8 mouse cellular contexts compared by ENCODE assay signal in the genomic region with DNA sequence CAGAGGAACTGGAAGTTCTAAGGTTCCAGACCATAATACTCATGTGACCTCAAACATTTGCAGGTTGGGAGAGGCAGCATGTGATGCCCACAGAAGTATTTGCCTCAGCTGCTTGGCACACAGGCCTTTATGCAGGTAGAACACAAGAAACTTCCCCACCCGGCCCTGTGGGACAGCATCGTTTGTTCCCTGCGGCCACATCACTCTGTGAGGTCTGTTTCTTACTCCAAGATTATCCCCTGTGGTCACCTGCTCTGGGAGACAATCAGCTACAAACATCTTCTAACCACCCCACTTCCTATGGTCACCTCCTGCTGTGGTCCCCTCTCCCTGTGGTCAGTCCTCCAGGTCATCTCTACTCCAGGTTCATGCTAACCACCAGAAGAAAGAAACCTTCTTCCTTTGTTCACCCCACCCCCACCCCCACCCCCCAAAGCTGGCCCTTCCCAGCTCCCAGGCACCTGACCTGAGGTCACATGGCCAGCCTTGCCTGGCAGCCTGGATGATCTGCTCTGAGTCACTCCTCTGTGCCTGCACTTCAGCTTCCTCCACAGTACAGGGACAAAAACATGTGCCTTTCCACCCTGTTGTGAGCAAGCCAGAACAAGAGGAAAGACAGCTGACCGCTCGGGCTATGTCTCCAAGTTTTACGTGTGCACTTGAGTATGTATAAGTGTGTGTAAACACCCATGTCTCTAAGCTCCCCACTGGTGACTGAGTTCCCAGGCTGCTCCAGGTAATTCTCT. TPM values are rescaled to one million over a fixed set of nuclear protein-coding genes. Genes with fewer than 3 reads are reported as not detected.
A peak's percentile ranks its signal among the peaks of the same experiment; 100 is the strongest.
DNase-seq lines count a peak whose midpoint lies in the region; ATAC-seq and TF ChIP-seq lines count a peak whose summit lies in the region.

No protein-coding gene starts in this region.

- no peaks in the 10 kb centered on the region for H3K79me2 ChIP-seq in CH12.LX (replicated peaks; ENCODE audit: control insufficient read depth, extremely low read depth, insufficient read depth, poor library complexity, severe bottlenecking)

- H3K4me2 ChIP-seq in CH12.LX (ENCODE audit: insufficient read depth, low read depth, poor library complexity, severe bottlenecking): peak overlapping the region; percentile 42; the same call in 1 of the 2 replicates

- no peaks in the 10 kb centered on the region for H3K9me3 ChIP-seq in CH12.LX (replicated peaks; ENCODE audit: low read length)

- H3K27me3 ChIP-seq in CH12.LX (replicated peaks): no peaks in the 10 kb centered on the region
- H3K27me3 ChIP-seq in cerebellum, adult 2 months (ENCODE audit: control insufficient read depth, insufficient read depth, low read length): no peaks in the 10 kb centered on the region

- peak overlapping the region in 1 of 3 experiments; percentile 25 for H3K4me3 ChIP-seq in CH12.LX (replicated peaks in 1 of 3; ENCODE audit: low read depth in 2 of 3, low read length in 2 of 3, poor library complexity in 1 of 3)
- no peak overlapping the region for H3K4me3 ChIP-seq in cerebellum, adult 2 months (replicated peaks; ENCODE audit: insufficient read depth, low read depth, low read length)

- TF ChIP-seq EP300 in CH12.LX (IDR thresholded peaks at IDR 0.05; ENCODE audit: low read length): peak; percentile 47; the same call in 1 of the 2 replicates

- no peak; the same call in 1 of the 2 replicates for TF ChIP-seq RAD21 in CH12.LX (IDR thresholded peaks at IDR 0.05; ENCODE audit: low read depth, low read length)

- dilution Hi-C loops in CH12.LX (cut with MboI; ENCODE audit: extremely low pct_ligation_motif_present, extremely low pct_unique_long_range_greater_than_20kb, low sequenced_read_pairs): no loop called here

- DNase-seq in CH12.LX (ENCODE audit: extremely low read depth): peak; percentile 74
- DNase-seq in adrenal gland, postnatal 14 days: peak; percentile 72
- peak; percentile 62 to 63 for DNase-seq in heart, postnatal 14 days
- DNase-seq in lung, adult 18-20 months: peak; percentile 86 to 92
- DNase-seq in yolk sac, embryonic 10.5 days (ENCODE audit: low spot score): no peak
- DNase-seq in cerebellum, adult 2 months: no peak
- DNase-seq in left cerebral cortex, adult 18-20 months (ENCODE audit: low spot score in 2 of 2): no peak

- 75% methylated on average over 6 of the region's 6 CpGs for WGBS in cerebellum, adult 2 months

- intact Hi-C loops in heart, postnatal 14 days (cut with DNase I): no loop called here

- no peaks in the 10 kb centered on the region for H3K36me3 ChIP-seq in CH12.LX (replicated peaks in 1 of 2; ENCODE audit: control insufficient read depth in 1 of 2, insufficient read depth in 1 of 2, low read length in 1 of 2)

- TF ChIP-seq CTCF in CH12.LX (conservative IDR thresholded peaks at IDR 0.05 in 1 of 2, IDR thresholded peaks at IDR 0.05 in 1 of 2; ENCODE audit: low read depth in 2 of 2, low read length in 2 of 2): no peak
- TF ChIP-seq CTCF in cerebellum, adult 2 months (IDR thresholded peaks at IDR 0.05; ENCODE audit: borderline replicate concordance, insufficient read depth, low read depth, low read length): no peak

- peak; percentile 40 for TF ChIP-seq POLR2A in CH12.LX (IDR thresholded peaks at IDR 0.05; ENCODE audit: low read depth, low read length)
- TF ChIP-seq POLR2A in cerebellum, adult 2 months (IDR thresholded peaks at IDR 0.05; ENCODE audit: borderline replicate concordance, insufficient read depth, low read length): no peak

- peak overlapping the region; percentile 71 for H3K9ac ChIP-seq in CH12.LX (ENCODE audit: insufficient read depth, low read depth)

- H3K27ac ChIP-seq in CH12.LX (ENCODE audit: insufficient read depth, low read depth): peak overlapping the region; percentile 99
- no peak overlapping the region for H3K27ac ChIP-seq in cerebellum, adult 2 months (ENCODE audit: insufficient read depth, low read length)

- in situ Hi-C loops in CH12.LX (cut with MboI; ENCODE audit: low pct_ligation_motif_present, low pct_unique_long_range_greater_than_20kb, low sequenced_read_pairs): loop anchor here (5.0 kb wide), 2 partner anchors 87 to 142 kb away; no protein-coding TSS in a partner anchor

- peaks cover 81 to 98% of the 10 kb centered on the region in 2 experiments for H3K4me1 ChIP-seq in CH12.LX (ENCODE audit: control insufficient read depth in 1 of 2, insufficient read depth in 2 of 2)
- no peaks in the 10 kb centered on the region for H3K4me1 ChIP-seq in cerebellum, adult 2 months (ENCODE audit: control insufficient read depth, insufficient read depth, low read length)

- no peak for ATAC-seq in erythroblast, adult 5-6 weeks (replicated peaks; ENCODE audit: low FRiP score, poor library complexity, severe bottlenecking)

TF ChIP-seq in CH12.LX, 34 proteins besides CTCF, POLR2A, EP300 and RAD21:
- TF ChIP-seq TBP (conservative IDR thresholded peaks at IDR 0.05; ENCODE audit: low read depth, low read length): peak; percentile 12; the same call in 1 of the 2 replicates
- TF ChIP-seq MYC (IDR thresholded peaks at IDR 0.05; ENCODE audit: low read depth, low read length): peak; percentile 76; the same call in 1 of the 2 replicates
- 0 out of 2 replicates have a peak, but pooled peaks have one; percentile 31 for TF ChIP-seq UBTF (IDR thresholded peaks at IDR 0.05; ENCODE audit: low read depth, low read length)
- TF ChIP-seq ZKSCAN1 (IDR thresholded peaks at IDR 0.05; ENCODE audit: borderline replicate concordance, low read depth, low read length): no peak
- TF ChIP-seq GABPA (IDR thresholded peaks at IDR 0.05; ENCODE audit: insufficient replicate concordance, low read depth, low read length): no peak
- no peak; the same call in 1 of the 2 replicates for TF ChIP-seq NRF1 (IDR thresholded peaks at IDR 0.05; ENCODE audit: low read depth, low read length)
- no peak for TF ChIP-seq PAX5 (IDR thresholded peaks at IDR 0.05; ENCODE audit: low read length)
- peak; percentile 70; the same call in 1 of the 2 replicates for TF ChIP-seq CHD1 (IDR thresholded peaks at IDR 0.05; ENCODE audit: low read depth, low read length)
- TF ChIP-seq ZC3H11A (IDR thresholded peaks at IDR 0.05; ENCODE audit: low read depth, low read length): no peak
- no peak for TF ChIP-seq ZNF384 (IDR thresholded peaks at IDR 0.05; ENCODE audit: low read depth, low read length)
- no peak for TF ChIP-seq ELF1 (IDR thresholded peaks at IDR 0.05; ENCODE audit: low read depth, low read length)
- TF ChIP-seq CHD2 (IDR thresholded peaks at IDR 0.05; ENCODE audit: low read length): peak; percentile 60
- TF ChIP-seq KAT2A (IDR thresholded peaks at IDR 0.05; ENCODE audit: insufficient replicate concordance, low read length): no peak
- no peak for TF ChIP-seq MEF2A (IDR thresholded peaks at IDR 0.05; ENCODE audit: borderline replicate concordance, low read depth, low read length)
- 0 out of 2 replicates have a peak, but pooled peaks have one; percentile 38 for TF ChIP-seq TCF12 (IDR thresholded peaks at IDR 0.05; ENCODE audit: low read depth, low read length)
- no peak for TF ChIP-seq JUND (conservative IDR thresholded peaks at IDR 0.05; ENCODE audit: low read depth, low read length)
- TF ChIP-seq MXI1 (IDR thresholded peaks at IDR 0.05; ENCODE audit: low read depth, low read length): peak; percentile 63
- TF ChIP-seq MAX (IDR thresholded peaks at IDR 0.05; ENCODE audit: low read length): peak; percentile 63; the same call in 1 of the 2 replicates
- peak; percentile 77 for TF ChIP-seq USF1 (IDR thresholded peaks at IDR 0.05; ENCODE audit: low read depth, low read length)
- TF ChIP-seq MAZ (IDR thresholded peaks at IDR 0.05; ENCODE audit: low read depth, low read length): no peak
- TF ChIP-seq USF2 (conservative IDR thresholded peaks at IDR 0.05; ENCODE audit: low read depth, low read length): peak; percentile 60
- no peak for TF ChIP-seq SIN3A (IDR thresholded peaks at IDR 0.05; ENCODE audit: low read length)
- peak; percentile 85 for TF ChIP-seq BHLHE40 (IDR thresholded peaks at IDR 0.05; ENCODE audit: low read depth, low read length)
- TF ChIP-seq NELFE (IDR thresholded peaks at IDR 0.05; ENCODE audit: low read depth, low read length): no peak
- TF ChIP-seq IRF4 (IDR thresholded peaks at IDR 0.05; ENCODE audit: low read depth, low read length): peak; percentile 6; the same call in 1 of the 2 replicates
- peak; percentile 54 for TF ChIP-seq ETS1 (conservative IDR thresholded peaks at IDR 0.05; ENCODE audit: low read depth, low read length)
- TF ChIP-seq ZMIZ1 (IDR thresholded peaks at IDR 0.05; ENCODE audit: low read depth, low read length): no peak; the same call in 1 of the 2 replicates
- TF ChIP-seq RCOR1 (conservative IDR thresholded peaks at IDR 0.05; ENCODE audit: low read depth, low read length): no peak
- TF ChIP-seq HCFC1 (IDR thresholded peaks at IDR 0.05; ENCODE audit: low read depth, low read length): no peak
- TF ChIP-seq POLR2AphosphoS2 (IDR thresholded peaks at IDR 0.05; ENCODE audit: low read depth, low read length): no peak
- no peak for TF ChIP-seq E2F4 (IDR thresholded peaks at IDR 0.05; ENCODE audit: insufficient replicate concordance, low read depth, low read length)
- no peak for TF ChIP-seq JUN (IDR thresholded peaks at IDR 0.05; ENCODE audit: insufficient read depth, low read depth, low read length)
- TF ChIP-seq MAFK (IDR thresholded peaks at IDR 0.05; ENCODE audit: insufficient replicate concordance, low read length): no peak

RNA-seq across cellular contexts. Expression of a gene that starts 21.1 kb away (rescaled TPM):
- total RNA-seq in CH12.LX (2012; rRNA removed): 56.7 and 56.9 TPM in 2 replicates
- total RNA-seq in CH12.LX (2014; rRNA removed): 16.0 and 17.1 TPM in 2 replicates
- polyA plus RNA-seq in CH12.LX (2012; ENCODE audit: insufficient read length, low read depth): 27.7 and 36.7 TPM in 2 replicates
- total RNA-seq in adrenal gland, postnatal 14 days (2021): 47.3 and 100 TPM in 2 replicates
- 10 to 100 TPM; 41.4 to 72.2 TPM for total RNA-seq in heart, postnatal 14 days (2021)
- 1.5 and 4.2 TPM in 2 replicates for total RNA-seq in erythroblast, adult 5-6 weeks (2015; ENCODE audit: low replicate concordance)
- 2.8 and 3.5 TPM in 2 replicates for total RNA-seq in erythroblast, adult 5-6 weeks (2017; ENCODE audit: low replicate concordance)
- 5.0 and 5.2 TPM in 2 replicates for polyA plus RNA-seq in cerebellum, adult 2 months (2012; rRNA removed)
- total RNA-seq in left cerebral cortex, adult 18-20 months (2021): 10 to 100 TPM; 28.3 to 37.8 TPM

Comparison
In these comparisons a context has a peak if more than half of its experiments do, and no peak if none do; other contexts are left out.
1. DNase-seq: peak in CH12.LX (single experiment), adrenal gland, postnatal 14 days (single experiment), heart, postnatal 14 days (2 of 2) and lung, adult 18-20 months (2 of 2); none in yolk sac, embryonic 10.5 days (single experiment), cerebellum, adult 2 months (0 of 2) and left cerebral cortex, adult 18-20 months (0 of 2).